Mouse (Mus musculus): Measurements from ENCODE around the gene Shisa2. TPM values are rescaled to one million over a fixed set of nuclear protein-coding genes. Genes with fewer than 3 reads are reported as not detected.

Shisa2 gene
- polyA plus RNA-seq (2015; fragmentation: Nextera tagmentation; extraction: Ambion mirVana): 16.7 and 18.8 TPM in 2 replicates

DNA sequence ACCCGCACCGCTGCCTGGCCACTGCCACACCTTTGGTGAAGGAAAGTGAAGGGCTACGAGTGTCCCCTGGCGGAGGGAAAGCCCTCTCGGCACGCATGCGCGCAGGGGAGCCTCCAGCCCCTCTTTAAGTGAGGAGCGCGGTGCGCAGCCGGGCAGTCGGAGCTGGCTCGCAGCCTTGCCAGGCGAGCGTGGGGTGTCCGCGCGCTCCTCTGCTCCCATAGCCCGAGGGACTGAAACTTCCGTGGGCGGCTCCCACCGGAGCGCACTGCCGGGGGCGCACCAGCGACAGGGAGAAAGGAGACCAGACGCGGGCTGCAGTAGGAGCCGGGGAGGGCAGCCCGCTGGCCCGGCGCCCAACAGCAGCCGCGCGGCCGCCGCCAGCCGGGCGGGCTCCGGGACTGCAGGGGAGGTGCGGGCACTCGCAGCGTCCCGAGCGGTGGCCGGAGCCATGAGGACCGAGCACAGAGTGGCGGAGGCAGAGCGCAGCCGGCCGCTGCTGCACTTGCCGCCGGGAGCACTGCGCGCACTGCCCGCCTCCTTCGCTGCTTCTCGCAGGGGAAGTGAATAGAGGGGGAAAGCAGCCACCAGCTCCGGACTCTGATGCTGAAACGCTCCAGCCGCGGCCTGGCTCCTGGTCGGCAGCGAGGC is at the start of gene Shisa2:
Gene Shisa2 (plus strand): TSS at position 151 of the 648 bp plus-strand sequence.
- Histone ChIP-seq H3K4me2 (replicated peaks) (peak within 1 kb of the TSS; percentile 96), H3K4me3 (replicated peaks) (peak within 1 kb of the TSS; percentile 63), H3K36me3 (no peaks in the 10 kb centered on the region), H3K4me1 (peaks cover 26% of the 10 kb centered on the region), H3K9me3 (replicated peaks) (no peaks in the 10 kb centered on the region), H3K27me3 (peaks cover 38% of the 10 kb centered on the region), H3K27ac (replicated peaks) (peak within 1 kb of the TSS; percentile 72), H3K9ac (peak within 1 kb of the TSS; percentile 47)
- under 1% methylated on average over 63 of the region's 65 CpGs for WGBS
- ATAC-seq (ENCODE audit: insufficient number of reproducible peaks, low FRiP score, low TSS enrichment, low read depth): peak; percentile 86

DNA sequence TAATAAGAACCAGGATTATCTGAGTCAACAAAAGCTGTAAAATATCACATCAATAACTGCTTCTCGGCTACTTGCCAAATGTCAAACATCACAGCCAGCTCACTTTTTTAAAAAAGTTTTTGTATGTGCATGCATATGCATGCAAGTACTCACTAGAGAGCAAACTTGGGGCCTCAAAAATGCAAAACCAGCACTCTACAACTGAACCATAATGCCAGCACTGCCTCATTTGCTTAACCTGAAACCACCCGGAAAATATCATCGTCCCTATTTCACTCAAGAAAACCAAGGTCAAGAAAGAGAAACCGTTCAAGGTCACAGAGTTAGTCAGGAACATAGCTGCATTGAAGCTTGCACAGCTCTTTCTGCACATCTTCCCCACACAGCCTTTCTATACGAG is 48.7 kb upstream of the Shisa2 start:
- no peaks in the 10 kb centered on the region for H3K9me3 ChIP-seq (replicated peaks)
- no peak overlapping the region for H3K27ac ChIP-seq (replicated peaks)
- ATAC-seq (ENCODE audit: insufficient number of reproducible peaks, low FRiP score, low TSS enrichment, low read depth): no peak
- H3K4me3 ChIP-seq (replicated peaks): no peak overlapping the region
- H3K27me3 ChIP-seq: no peaks in the 10 kb centered on the region
- peaks cover 32% of the 10 kb centered on the region; the same call in 1 of the 2 replicates for H3K36me3 ChIP-seq
- 81% methylated on average over 5 of the region's 5 CpGs for WGBS
- H3K4me2 ChIP-seq (replicated peaks): no peak overlapping the region
- no peak overlapping the region for H3K9ac ChIP-seq
- no peaks in the 10 kb centered on the region for H3K4me1 ChIP-seq

DNA sequence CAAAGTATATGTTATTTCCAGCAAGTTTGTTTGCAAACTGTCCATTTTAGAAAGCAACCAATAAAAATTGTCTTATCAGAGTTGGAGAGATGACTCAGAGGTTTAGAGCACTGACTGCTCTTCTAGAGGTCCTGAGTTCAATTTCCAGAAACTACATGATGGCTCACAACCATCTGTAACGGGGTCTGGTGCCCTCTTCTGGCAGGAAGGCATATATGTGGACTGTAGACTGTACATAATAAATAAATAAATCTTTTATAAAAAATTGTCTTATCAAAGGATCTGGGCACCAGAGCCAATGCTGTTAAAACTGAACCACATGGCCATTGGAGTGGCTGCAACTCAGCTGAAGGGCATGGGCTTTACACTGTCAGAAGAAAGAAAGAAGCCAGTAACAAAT is 34.5 kb upstream of the Shisa2 start:
- 61% methylated on average over 1 of the region's 1 CpGs for WGBS
- no peaks in the 10 kb centered on the region for H3K4me1 ChIP-seq
- peaks cover 48% of the 10 kb centered on the region for H3K36me3 ChIP-seq
- ATAC-seq (ENCODE audit: insufficient number of reproducible peaks, low FRiP score, low TSS enrichment, low read depth): no peak
- no peak overlapping the region for H3K4me2 ChIP-seq (replicated peaks)
- no peak overlapping the region for H3K27ac ChIP-seq (replicated peaks)
- no peak overlapping the region for H3K9ac ChIP-seq
- H3K27me3 ChIP-seq: no peaks in the 10 kb centered on the region
- H3K9me3 ChIP-seq (replicated peaks): no peaks in the 10 kb centered on the region
- no peak overlapping the region for H3K4me3 ChIP-seq (replicated peaks)

DNA sequence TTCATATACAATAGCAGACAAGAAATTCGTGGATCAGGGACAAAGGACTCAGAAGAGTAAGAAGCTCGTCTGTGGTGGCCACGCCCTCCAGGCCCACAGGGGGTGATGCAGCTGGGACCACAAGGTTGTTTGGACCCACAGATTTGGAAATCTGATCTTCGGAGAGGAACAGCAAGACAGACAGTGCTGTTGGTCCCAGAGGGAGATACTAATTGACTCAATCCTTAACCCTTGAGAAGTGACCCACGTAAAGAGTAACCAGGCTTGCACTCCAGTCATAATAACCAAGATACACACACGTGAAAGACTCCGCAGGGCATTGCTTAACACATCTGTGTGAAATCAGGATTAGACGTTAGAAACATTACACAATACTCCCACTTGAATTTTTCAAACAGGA is 33.2 kb upstream of the Shisa2 start:
- Histone ChIP-seq H3K9ac (no peak overlapping the region), H3K4me1 (peaks cover 4% of the 10 kb centered on the region), H3K36me3 (peaks cover 36% of the 10 kb centered on the region), H3K4me2 (replicated peaks) (no peak overlapping the region), H3K9me3 (replicated peaks) (no peaks in the 10 kb centered on the region), H3K27me3 (no peaks in the 10 kb centered on the region), H3K27ac (replicated peaks) (no peak overlapping the region), H3K4me3 (replicated peaks) (no peak overlapping the region)
- WGBS: 71% methylated on average over 8 of the region's 8 CpGs
- ATAC-seq (ENCODE audit: insufficient number of reproducible peaks, low FRiP score, low TSS enrichment, low read depth): peak; percentile 15; the same call in 1 of the 2 replicates

DNA sequence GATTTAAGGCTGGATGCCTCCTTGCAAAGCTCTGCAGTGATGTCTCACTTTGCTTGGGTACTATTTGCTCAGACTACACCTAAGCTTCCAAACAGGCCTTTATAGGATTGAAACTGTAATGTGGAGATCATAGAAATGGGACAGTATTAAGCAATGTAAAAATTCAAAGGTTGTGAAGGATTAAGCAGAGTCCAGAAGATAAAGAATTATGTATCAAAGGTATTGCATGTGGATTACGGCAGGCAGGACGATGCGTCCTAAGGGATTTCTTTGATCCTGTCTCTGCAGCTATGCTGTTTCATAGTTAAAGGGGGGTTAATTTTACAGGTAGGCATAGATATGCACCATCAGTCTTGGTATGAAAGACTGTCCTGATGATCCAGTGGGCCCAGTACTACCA is 32.5 kb upstream of the Shisa2 start:
- 90% methylated on average over 3 of the region's 3 CpGs for WGBS
- H3K4me1 ChIP-seq: peaks cover 8% of the 10 kb centered on the region
- H3K4me2 ChIP-seq (replicated peaks): no peak overlapping the region
- H3K4me3 ChIP-seq (replicated peaks): no peak overlapping the region
- H3K36me3 ChIP-seq: peaks cover 36% of the 10 kb centered on the region
- no peaks in the 10 kb centered on the region for H3K27me3 ChIP-seq
- ATAC-seq (ENCODE audit: insufficient number of reproducible peaks, low FRiP score, low TSS enrichment, low read depth): no peak
- H3K9me3 ChIP-seq (replicated peaks): no peaks in the 10 kb centered on the region
- no peak overlapping the region for H3K9ac ChIP-seq
- no peak overlapping the region for H3K27ac ChIP-seq (replicated peaks)

DNA sequence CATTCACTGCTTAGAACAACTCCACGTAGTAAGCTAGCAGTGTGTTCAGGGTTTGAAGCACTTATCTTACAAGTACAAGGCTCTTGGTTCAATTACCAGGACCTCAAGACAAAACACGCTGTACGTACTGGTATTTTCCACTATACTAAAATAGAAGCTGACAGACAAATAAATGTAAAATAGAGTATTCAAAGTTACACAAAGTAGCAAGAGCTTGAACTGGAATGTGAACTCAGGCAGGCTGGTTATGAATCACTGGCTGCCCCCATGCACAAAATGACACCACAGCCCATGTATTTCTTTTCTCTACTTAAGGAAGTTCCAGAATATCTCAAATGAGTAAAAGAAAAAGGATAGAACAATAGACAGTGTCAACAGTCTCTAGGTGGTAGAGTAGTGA is 30.1 kb upstream of the Shisa2 start:
- ATAC-seq (ENCODE audit: insufficient number of reproducible peaks, low FRiP score, low TSS enrichment, low read depth): no peak
- Histone ChIP-seq H3K9me3 (replicated peaks) (no peaks in the 10 kb centered on the region), H3K36me3 (peaks cover 16% of the 10 kb centered on the region), H3K27ac (replicated peaks) (no peak overlapping the region), H3K4me3 (replicated peaks) (no peak overlapping the region), H3K4me1 (peaks cover 12% of the 10 kb centered on the region), H3K27me3 (no peaks in the 10 kb centered on the region), H3K9ac (no peak overlapping the region), H3K4me2 (replicated peaks) (no peak overlapping the region)
- WGBS: 94% methylated on average over 3 of the region's 3 CpGs

DNA sequence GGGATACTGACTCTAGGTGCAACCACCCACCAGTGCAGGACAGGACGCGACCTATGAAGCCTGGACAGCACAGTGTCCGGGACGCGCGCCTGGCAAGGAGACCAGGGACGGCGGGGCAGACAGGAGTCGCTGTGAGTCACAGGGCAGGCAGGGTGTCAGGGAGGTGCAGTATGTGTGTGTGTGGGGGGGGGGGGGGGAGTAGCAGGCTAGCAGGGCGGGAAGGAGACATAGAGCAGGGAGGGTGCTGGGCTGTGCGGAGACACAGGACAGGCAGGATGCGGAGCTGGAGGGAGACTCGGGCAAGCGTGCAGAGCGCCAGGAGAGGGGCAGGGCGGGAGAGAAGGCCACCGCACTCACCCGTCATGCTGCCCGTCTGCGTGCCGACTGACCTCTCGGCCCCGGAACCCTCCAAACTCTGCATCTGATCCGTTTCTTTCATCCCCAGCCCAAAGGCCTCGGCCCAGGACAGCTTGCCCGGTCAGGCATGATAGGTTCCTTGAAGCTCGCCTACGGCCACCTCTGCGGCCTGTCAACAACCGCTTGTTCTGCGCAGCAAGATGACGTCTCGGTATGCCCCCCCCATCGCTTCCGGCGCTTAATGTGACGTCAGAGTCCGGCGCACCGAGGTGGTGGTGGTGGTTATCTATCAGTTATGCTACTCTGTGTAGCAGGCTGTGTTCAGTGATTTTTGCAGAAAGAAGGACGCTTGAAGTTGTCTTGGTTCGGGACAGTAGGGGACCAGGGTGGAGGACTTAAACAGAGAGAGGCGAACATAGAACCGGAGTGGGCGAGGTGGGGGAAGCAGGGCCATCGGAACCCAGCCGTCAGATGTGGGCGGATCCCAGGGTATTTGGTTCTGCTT is 27.5 kb upstream of the Shisa2 start, which contains the start of gene Cdadc1:
Gene Cdadc1 (minus strand): TSS at position 562 of the 862 bp plus-strand sequence.
- peak within 1 kb of the TSS; percentile 95 for H3K4me3 ChIP-seq (replicated peaks)
- no peaks in the 10 kb centered on the region for H3K9me3 ChIP-seq (replicated peaks)
- H3K4me1 ChIP-seq: peaks cover 12% of the 10 kb centered on the region
- H3K9ac ChIP-seq: peak within 1 kb of the TSS; percentile 84
- peak within 1 kb of the TSS; percentile 25 for H3K27ac ChIP-seq (replicated peaks)
- 0% methylated on average over 48 of the region's 48 CpGs for WGBS
- H3K4me2 ChIP-seq (replicated peaks): peak within 1 kb of the TSS; percentile 82
- H3K36me3 ChIP-seq: peaks cover 5% of the 10 kb centered on the region; the same call in 1 of the 2 replicates
- no peaks in the 10 kb centered on the region for H3K27me3 ChIP-seq
- peak; percentile 85 for ATAC-seq (ENCODE audit: insufficient number of reproducible peaks, low FRiP score, low TSS enrichment, low read depth)

DNA sequence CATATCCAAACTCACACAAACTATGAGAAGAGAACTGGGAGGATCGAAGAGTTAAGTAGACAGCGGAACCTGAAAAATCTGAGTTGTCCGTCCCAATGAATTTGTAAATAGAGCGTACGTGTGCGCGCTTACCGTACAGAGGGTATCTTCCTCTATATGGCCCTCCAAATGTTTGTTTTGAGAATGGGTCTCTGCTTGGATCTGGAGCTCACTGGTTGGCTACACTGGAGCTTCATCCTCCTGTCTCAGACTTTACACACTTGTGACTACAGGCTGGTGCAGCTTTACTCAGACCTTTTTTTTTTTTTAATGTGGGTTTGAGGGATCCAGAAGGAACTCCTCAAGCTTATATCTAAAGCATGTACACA is 26.9 kb upstream of the Shisa2 start:
- WGBS: 3% methylated on average over 8 of the region's 8 CpGs
- Histone ChIP-seq H3K27me3 (no peaks in the 10 kb centered on the region), H3K4me3 (replicated peaks) (peak overlapping the region; percentile 95), H3K4me2 (replicated peaks) (peak overlapping the region; percentile 82), H3K9me3 (replicated peaks) (no peaks in the 10 kb centered on the region), H3K36me3 (peaks cover 5% of the 10 kb centered on the region; the same call in 1 of the 2 replicates), H3K4me1 (peaks cover 12% of the 10 kb centered on the region), H3K27ac (replicated peaks) (peak overlapping the region; percentile 25; the same call in 1 of the 2 replicates), H3K9ac (peak overlapping the region; percentile 84)
- ATAC-seq (ENCODE audit: insufficient number of reproducible peaks, low FRiP score, low TSS enrichment, low read depth): no peak

DNA sequence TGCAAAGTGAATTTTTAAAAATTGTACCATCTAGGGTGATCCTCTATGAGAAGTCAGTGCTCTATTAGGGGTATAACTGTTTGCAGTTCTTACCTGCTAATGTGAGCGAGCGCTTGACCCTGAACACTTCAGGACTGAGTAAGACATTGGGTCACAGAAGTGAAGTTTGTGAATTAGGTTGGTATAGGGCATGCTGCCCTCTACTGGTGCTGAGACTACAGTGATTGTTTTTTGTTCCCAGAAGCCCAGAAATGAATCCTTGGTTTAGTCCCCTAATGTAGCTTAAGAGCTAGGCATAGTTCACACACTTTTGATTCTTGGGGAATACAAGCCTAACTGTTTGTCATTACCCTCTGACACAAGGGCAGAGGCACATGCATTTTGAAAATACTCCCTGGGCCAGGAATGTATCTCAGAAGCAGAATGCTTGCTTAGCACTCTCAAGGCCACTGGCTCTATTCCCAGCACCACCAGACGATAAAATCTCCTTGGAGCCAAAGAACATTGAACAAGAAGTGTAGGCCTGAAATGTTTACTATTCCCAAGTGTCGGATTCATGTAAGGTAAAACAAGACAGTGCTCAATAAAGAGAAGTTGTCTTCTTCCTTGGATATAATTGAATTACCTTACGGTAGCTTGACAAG is 21.0 kb upstream of the Shisa2 start:
- Histone ChIP-seq H3K9ac (no peak overlapping the region), H3K4me2 (replicated peaks) (no peak overlapping the region), H3K27ac (replicated peaks) (no peak overlapping the region), H3K27me3 (no peaks in the 10 kb centered on the region), H3K36me3 (no peaks in the 10 kb centered on the region), H3K4me3 (replicated peaks) (no peak overlapping the region), H3K9me3 (replicated peaks) (no peaks in the 10 kb centered on the region), H3K4me1 (no peaks in the 10 kb centered on the region)
- WGBS: 71% methylated on average over 5 of the region's 5 CpGs
- ATAC-seq (ENCODE audit: insufficient number of reproducible peaks, low FRiP score, low TSS enrichment, low read depth): no peak

DNA sequence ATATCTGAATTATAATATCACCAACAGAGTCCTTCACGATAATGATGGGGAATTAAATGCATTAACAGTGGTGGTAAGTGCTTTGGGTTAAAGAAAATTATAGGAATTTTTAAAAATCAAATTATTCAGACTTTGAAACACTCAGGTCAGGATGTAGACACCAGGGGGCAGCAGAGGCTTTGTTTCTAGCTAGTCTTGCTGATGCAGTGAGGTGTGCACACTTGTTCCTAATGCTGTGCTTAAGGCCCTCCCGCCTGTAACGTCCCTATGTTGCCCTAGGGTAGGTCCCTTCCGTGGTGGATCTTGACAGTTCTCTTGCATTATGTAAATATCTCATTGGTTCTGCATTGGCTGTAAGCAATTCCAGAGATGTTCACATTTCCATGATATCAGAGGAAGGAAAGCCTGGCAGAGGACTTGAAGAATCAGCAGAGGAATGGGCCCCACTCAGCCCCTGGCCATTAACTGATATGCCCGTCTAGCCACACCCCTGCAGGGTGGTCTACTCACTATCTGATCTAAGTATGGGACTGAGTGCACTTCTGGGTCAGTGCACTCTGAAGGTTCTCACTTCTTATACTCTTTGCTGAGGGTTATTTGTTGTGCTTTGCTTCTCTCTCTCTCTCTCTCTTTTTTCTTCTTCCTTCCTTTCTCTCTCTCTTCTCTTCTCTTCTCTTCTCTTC is 19.3 kb upstream of the Shisa2 start:
- Histone ChIP-seq H3K27ac (replicated peaks) (no peak overlapping the region), H3K4me2 (replicated peaks) (no peak overlapping the region), H3K4me3 (replicated peaks) (no peak overlapping the region), H3K36me3 (no peaks in the 10 kb centered on the region), H3K4me1 (no peaks in the 10 kb centered on the region), H3K27me3 (no peaks in the 10 kb centered on the region), H3K9ac (no peak overlapping the region), H3K9me3 (replicated peaks) (no peaks in the 10 kb centered on the region)
- no peak for ATAC-seq (ENCODE audit: insufficient number of reproducible peaks, low FRiP score, low TSS enrichment, low read depth)
- WGBS: 8% methylated on average over 5 of the region's 5 CpGs

DNA sequence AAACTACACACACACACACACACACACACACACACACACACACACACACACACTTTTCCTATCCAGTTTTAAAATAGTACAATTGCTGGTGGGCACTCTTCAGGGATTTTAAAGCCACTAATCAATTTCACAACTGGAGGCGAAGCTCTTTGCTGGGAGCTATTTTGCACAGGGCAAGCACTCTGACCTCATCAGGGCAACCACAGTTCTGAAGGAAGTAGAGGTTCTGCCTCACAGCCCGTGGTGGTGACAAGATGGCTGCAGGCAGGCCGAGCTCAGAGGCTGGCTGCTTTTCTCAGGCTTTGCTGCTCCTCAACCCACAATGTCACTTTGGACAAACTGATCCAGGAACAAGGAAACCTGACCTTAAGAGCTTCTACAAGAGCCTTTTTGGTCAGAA is 18.1 kb upstream of the Shisa2 start:
- H3K4me2 ChIP-seq (replicated peaks): no peak overlapping the region
- H3K9ac ChIP-seq: no peak overlapping the region
- no peaks in the 10 kb centered on the region for H3K36me3 ChIP-seq
- ATAC-seq (ENCODE audit: insufficient number of reproducible peaks, low FRiP score, low TSS enrichment, low read depth): no peak
- no peak overlapping the region for H3K4me3 ChIP-seq (replicated peaks)
- no peaks in the 10 kb centered on the region for H3K9me3 ChIP-seq (replicated peaks)
- H3K27ac ChIP-seq (replicated peaks): no peak overlapping the region
- no peaks in the 10 kb centered on the region for H3K27me3 ChIP-seq
- no peaks in the 10 kb centered on the region for H3K4me1 ChIP-seq
- 31% methylated on average over 3 of the region's 3 CpGs for WGBS
